Mouse (Mus musculus) thymus, adult 2 months (tissue): Measurements from ENCODE around the gene Prep.

ENCODE experiments used
- CTCF ChIP-seq: fragments of 200-500 bp; IDR thresholded peaks from 2 replicates; pipeline ENCODE4 v1.5.1; 2012; ENCODE audit warnings: mild to moderate bottlenecking, control low read depth, low read length, moderate library complexity, borderline replicate concordance; ENCODE audit not compliant: control insufficient read depth, poor library complexity, insufficient read depth; ENCODE audit errors: extremely low read depth
- POLR2A ChIP-seq: fragments of 200-500 bp; IDR thresholded peaks from 2 replicates; pipeline ENCODE4 v1.6.1; 2012; ENCODE audit warnings: mild to moderate bottlenecking, low read length, control low read depth, moderate library complexity; ENCODE audit not compliant: control insufficient read depth, poor library complexity, insufficient read depth; ENCODE audit errors: extremely low read depth

DNA sequence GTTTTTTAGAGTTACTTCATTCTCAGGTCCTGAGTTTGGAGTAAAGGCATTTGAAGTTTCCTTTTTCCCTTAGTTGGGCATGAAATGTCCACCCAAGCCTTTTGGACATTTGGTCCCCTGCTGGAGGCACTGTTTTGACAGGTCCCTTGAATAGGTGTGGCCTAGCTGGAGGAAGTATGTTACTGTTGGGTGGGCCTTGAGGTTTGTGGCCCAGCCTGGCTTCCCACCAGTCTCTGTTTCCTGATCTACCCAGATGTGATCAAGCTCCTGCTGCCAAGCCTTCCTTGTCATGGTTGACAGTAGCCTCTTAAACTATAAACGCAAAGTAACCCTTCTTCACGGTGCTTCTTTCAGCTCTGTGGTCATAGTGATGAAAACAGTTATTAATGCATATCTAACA, 40.3 kb downstream of the Prep start:
- TF ChIP-seq CTCF, result no peak
- no peak for TF ChIP-seq POLR2A
